Mouse (Mus musculus): ENCODE data around the gene Pik3r1.

DNA sequence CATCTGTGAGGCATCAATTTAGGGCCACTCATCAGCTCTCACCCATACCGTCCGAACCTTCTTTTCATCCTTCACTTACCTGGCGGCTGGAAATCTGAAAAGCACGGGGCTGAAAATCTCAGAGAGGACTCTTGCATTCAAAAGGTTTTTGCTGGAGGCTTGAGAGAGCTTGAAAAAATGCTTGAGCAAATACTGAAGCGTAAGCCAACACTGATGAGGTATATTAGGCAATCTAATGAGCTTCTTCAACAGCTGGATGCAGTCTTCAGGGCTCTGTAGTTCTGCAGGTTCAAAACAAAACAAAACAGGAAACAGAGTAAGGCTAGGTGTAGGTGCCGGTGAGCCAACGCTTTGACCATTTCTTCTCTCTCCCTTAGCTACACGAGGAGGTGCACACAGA, 66.4 kb downstream of the Pik3r1 start:
- TF ChIP-seq CTCF (IDR thresholded peaks at IDR 0.05; ENCODE audit: low read depth) = no peak
- no peak for TF ChIP-seq EP300 (optimal IDR thresholded peaks at IDR 0.05)
